Mouse (Mus musculus) ES-E14 (cell line): ENCODE data around the gene Zmym3. TPM values are rescaled to one million over a fixed set of nuclear protein-coding genes. Genes with fewer than 3 reads are reported as not detected.

Source experiments
- total RNA-seq: library from RNA; depleted of rRNA; stranded (reverse); fragments of 300-350 nt; gene quantifications from 2 replicates; pipeline ENCODE4 v1.2.3, GENCODE M21; 2012; rRNA removed

Zmym3 gene
- total RNA-seq, 1 experiment = 53.9 TPM

Other genes starting within 250 kb of the Zmym3 start
- gene Snx12, start 198.3 kb downstream of the Zmym3 start, total RNA-seq = 26.3 and 34.8 TPM in 2 replicates
- gene Foxo4, start 166.3 kb downstream of the Zmym3 start, total RNA-seq = 22.5 and 38.9 TPM in 2 replicates
- not detected in 2 replicates for gene Gm614, start 156.9 kb downstream of the Zmym3 start, total RNA-seq
- gene Il2rg, start 152.6 kb downstream of the Zmym3 start, total RNA-seq = 2.0 and 2.6 TPM in 2 replicates
- not detected in 2 replicates for gene Gm20489, start 151.8 kb downstream of the Zmym3 start, total RNA-seq
- 26.7 and 27.0 TPM in 2 replicates for gene Med12, start 146.8 kb downstream of the Zmym3 start, total RNA-seq
- gene Nlgn3, start 121.7 kb downstream of the Zmym3 start, total RNA-seq = 0.13 and 2.0 TPM in 2 replicates
- gene Gjb1, start 44.5 kb downstream of the Zmym3 start, total RNA-seq = 6.3 and 16.9 TPM in 2 replicates
- gene Nono, start 8.5 kb upstream of the Zmym3 start, total RNA-seq = 259 and 271 TPM in 2 replicates
- gene Itgb1bp2, start 28.2 kb upstream of the Zmym3 start, total RNA-seq = 2.2 and 2.8 TPM in 2 replicates
- gene Taf1, start 111.9 kb upstream of the Zmym3 start, total RNA-seq = 40.9 and 47.0 TPM in 2 replicates
- gene Ogt, start 219.2 kb upstream of the Zmym3 start, total RNA-seq = 76.5 and 99.5 TPM in 2 replicates